Mouse (Mus musculus) urinary bladder, postnatal 14 days (tissue): ENCODE results near the gene Rbm5.

ENCODE experiments used
- DNase-seq: peaks from one replicate; pipeline ENCODE4 v3.0.0; 2021; ENCODE audit warnings: low spot score

Gene Rbm5

DNA sequence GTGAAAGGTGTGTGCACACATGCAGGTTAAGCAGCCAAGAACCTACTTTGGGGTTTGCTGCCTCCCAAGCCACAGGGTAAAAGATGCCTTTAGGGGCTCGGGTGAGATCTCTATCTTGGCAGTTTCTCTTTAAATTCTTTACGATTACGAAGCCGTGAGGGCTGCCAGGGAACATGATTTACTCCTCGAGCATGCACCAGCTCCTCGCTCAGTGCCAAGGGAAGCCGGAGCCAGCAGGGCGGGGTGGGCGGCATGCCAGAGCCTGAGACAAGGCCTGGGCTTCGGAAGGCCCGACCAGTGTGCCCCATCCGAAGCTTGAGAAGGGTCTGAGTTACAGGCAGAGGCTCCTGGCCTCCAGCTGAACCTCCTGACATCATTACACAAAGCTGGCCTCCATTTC is 69.2 kb downstream of the Rbm5 start:
- DNase-seq, result peak; percentile 94

DNA sequence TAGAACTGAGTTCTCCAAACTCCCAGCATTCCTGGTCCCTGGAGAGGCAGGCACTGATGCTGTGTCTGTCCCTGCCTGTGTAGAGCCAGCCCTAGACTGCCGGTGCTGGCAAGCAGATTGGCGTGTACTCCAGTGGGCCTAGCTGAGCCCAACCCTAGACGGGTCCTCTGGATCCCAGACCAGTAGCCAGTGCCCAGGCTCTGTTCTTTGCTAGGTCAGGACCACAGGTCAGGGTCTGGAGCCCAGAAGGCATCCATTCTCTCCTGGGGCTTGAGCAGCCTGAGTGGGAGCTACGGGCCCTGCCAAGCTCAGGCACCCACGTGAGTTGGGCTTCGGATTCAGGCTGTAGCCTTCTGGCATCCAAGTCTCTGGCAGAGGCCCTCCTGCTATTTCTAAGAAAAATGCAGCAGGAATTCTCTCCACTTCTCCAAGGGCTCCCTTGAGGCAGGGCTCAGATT is 70.7 kb downstream of the Rbm5 start:
- no peak for DNase-seq

DNA sequence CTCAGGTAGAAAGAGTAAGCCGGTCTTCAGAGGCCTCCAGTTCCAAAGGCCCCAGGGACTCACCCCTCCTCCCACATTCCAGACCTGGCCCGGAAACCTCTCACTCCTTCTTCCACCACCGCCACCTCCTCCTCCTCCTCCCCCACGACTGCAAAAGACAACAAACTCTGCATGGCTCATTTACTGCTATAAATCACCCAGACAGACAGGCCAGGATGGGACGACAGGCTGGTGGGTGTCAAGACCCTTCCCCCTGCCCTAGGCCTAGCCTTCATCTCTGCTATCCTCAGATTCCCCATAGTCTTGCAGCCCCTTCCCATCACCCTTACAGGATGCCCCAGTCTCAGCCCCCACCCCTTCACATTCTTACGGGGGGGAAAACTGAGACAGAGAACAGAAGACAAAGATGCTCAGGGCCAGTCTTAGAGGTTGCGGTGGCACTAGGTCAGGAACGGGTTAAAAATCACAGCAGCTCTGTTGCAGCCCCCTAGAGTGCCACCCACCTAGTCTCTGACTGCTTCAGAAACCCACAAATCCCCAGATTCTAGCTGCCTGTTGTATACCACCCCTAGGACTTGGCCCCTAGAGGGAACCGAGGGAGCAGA is 71.3 kb downstream of the Rbm5 start:
- no peak for DNase-seq

DNA sequence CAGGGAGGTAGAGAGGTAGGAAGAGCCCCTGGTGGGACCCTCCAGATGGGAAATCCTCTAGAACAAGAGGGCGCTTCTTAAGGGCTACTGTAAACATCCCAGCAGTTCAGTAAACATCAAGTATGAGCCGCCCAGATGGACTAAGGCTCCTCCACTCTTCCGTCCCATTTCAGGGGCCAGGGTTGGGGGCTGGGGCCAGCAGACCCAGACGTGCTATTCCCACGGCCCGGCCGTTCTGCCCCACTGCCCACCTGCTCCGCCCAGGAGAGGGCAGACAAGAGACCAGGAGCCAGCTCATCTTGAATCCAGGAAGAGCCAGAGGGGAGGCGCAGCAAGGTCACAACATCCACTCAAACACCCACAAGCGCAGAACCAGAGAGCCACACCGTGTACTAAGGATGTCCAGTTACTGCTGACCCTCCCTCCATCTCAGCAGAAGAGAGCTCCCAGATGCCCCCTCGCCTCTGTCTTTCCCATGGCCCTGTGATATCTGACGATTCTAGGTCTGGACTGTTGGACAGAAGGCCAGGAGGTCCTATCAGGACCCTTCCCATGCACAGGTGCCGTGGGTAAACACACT is 72.1 kb downstream of the Rbm5 start:
- no peak for DNase-seq

DNA sequence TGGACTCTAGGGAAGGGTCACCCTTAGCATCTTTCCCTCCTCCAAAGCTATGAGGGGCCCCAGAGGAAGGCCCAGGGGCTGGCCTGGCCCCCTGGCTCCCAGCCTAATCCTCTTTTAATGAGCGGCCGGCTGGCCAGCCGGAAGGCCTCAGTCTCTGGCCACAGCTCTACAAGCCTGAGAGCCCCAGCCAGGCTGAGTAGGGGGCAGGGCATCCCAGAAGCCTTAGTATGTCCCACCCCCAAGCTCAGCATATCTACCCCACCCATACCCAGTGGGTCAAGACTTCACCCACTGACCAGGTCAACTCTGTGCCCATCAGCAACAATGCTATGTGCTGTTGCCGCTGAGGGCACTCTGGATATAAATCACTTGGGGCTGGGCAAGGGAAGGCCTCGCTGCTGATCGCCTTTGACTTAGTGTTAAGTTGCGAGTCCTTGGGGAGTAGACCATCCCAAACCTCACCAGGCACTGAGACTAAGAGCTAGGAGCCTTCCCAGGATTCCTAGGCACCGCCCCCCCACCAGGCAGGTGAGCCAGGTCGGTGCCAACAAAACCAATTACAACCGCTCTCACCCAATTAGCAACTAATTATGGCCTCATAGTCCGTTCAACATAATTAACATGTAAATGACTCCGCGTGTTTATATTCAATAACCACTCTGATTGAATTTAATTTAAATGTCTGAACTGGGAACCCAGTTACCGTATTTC is 72.8 kb downstream of the Rbm5 start:
- no peak for DNase-seq

DNA sequence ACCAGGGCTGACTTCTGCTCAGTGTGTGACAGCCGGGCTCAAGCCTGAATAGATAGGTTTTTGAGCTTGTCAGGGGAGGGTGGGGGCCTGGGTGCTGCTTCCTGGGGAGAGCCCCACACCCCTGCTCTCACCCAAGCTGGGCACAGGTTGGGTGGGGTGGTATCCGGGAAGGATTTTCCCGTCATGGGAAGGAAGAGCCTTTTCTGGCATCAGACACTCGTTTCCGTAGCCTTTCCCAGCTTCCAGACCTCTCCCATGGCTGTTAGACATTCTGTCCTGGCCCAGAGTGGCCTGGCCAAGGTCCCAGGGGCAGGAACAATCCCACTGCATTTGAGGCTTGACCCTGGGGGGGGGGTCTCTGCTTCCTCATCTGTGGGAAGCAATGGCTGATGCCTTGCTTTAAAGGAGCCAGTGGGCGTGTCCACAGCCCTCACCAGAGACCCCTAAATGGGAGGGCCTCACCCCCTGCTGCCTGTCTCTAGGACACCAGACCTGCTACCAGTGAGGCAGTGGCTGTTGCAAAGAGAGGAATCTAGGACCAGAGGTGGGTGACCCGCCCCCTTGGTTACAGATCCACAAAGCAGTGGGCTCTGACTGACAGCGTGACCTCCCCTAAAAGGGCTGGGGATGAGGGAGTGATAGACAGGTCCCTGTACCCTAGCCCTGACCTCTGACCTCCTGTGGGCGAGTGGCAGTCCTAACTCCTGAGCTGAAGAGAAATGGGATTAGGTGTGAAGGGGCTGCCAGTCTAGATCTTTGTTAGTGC is 73.8 kb downstream of the Rbm5 start:
- no peak for DNase-seq

DNA sequence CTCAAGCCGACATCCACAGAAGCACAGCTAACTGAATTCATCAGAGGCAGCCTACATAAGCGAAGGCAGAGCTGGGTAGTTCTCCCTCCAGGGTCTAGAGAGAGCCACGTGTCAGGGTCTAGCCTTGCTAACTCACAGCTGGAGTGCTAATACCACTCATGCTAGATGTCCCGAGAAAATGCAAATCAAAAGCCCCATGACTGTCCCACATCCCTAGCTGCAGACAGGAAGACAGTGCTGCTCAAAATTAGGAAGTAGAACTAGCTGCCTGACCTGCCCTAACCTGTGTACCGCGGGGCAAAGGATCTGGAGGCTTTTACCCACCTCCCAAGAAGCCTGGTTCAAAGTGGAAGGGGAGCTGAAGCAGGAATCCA is 74.7 kb downstream of the Rbm5 start:
- no peak for DNase-seq

DNA sequence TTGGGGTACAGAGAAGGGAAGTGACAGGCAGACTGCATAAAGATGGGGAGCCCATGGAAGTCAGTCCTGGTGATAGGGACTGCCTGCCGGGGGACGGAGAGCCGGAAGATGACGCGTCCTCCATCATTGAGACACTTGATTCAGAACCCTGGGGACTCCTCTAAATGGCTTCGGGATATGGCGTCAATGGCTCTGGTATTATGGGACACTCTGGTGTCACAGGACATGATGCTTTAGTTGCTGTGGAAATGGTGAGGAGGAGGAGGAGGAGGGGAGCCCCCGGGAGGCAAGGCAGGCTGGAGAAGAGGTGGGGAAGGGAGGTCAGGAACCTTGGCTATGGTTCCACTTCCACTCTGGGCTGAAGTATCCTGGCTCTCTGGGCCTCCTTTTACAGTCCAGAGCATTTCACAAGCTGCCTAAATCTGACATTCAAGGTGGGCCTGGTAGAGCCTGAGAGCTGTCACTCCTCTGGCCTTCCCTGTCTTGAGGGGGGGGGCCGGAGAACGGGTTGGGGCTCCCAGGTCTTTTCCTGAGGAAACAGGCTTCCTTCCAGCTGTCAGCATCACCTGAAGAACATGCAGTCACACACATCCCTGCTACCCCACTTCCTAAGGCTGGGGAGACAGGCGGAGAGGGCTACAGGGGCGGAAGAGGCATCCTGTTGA is 75.2 kb downstream of the Rbm5 start:
- no peak for DNase-seq

DNA sequence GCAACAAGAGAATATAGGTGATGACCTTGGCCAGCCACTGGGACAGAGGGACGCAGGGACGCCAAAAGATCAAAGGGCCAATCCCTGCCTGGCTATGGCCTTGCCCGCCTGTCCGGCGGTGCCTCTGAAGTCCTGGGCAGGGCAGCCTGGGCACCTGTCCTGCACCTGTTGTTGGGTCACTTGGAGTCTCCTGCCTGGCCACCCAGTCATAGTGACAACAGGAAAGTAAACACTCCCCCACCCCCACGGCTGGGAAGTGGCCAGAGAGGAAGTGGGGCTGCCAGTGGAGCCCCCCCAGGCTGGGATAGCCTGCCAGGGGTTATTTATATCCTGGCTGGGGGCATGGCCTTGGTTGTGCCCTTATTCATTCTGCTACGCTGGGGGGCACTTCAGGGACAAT is 76.2 kb downstream of the Rbm5 start:
- DNase-seq, result no peak

DNA sequence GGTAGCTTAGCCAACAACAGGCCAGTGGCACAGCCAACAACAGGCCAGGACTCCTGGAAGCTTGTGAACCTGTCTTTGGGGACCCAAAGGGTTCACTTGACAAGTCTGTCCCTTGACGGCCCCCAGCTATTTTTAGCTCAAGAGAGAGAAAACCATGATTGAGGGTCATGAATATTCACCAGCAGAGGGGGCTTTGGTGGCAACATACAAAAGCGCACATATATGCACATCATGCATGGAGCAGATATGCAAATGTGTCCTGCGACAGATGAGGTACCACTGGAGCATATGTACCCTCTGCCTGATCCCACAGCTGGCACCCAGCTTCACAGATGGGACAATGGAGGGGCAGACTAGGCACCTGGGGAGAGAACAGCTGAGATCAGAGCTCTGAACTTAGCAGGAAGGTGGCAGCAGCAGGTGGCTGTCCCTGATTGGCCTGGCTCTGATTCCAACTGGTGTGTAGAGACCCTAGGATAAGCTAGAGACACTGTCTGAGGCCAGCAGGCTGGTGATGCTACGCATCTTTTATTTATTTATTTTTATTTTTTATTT is 77.3 kb downstream of the Rbm5 start:
- no peak for DNase-seq

DNA sequence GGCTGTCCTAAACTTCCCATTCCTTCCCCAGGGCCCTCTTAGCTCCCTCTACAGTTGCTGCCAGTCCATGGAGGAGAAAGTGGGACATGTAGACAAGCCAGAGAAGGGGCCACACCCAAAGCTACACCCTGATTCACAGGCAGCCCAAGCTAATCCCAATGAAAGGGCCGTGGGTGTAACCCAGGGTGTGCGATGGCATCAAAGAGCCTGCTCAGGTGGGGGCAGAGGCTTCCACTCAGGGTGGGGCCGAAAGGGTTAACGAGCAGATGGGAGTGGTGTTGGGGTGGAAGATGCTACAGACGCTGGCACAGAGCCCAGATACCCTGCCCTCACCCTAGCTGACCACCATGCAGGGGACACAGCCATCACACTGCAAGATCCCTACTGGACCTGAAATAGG is 78.0 kb downstream of the Rbm5 start:
- DNase-seq, result no peak

DNA sequence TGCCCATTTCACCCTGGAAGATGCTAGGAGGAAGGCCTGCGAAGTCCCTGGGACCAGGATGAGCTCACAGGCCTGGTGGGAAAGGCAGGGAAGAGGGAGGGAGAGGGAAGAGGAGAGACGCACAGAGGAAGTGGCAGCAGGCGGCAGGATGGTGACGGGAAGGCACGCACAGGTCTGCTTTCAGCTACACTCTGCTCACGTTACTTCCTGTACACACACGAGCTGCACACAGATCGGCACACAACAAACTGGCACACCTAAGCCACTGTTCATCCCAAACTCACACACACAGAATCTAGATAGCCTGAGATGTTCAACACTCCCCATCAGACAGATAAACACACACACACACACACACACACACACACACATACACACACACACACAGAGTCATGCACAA is 80.4 kb downstream of the Rbm5 start:
- DNase-seq, result no peak
